Mouse (Mus musculus) ES-Bruce4 (cell line): ENCODE results near the gene Krtap21-1. TPM values are rescaled to one million over a fixed set of nuclear protein-coding genes. Genes with fewer than 3 reads are reported as not detected.

Experiments
- H3K27ac ChIP-seq: 2 replicates; pipeline ENCODE4 v1.5.1; 2012; ENCODE audit warnings: low read length, inconsistent platforms; ENCODE audit not compliant: insufficient read depth
- H3K27me3 ChIP-seq: 2 replicates; pipeline ENCODE4 v1.6.1; 2012; ENCODE audit warnings: mild to moderate bottlenecking, low read length, inconsistent platforms; ENCODE audit not compliant: control insufficient read depth, poor library complexity, insufficient read depth, severe bottlenecking
- H3K36me3 ChIP-seq: 2 replicates; pipeline ENCODE4 v1.6.1; 2012; ENCODE audit warnings: inconsistent platforms, mild to moderate bottlenecking, low read length, moderate library complexity; ENCODE audit not compliant: control insufficient read depth, poor library complexity, insufficient read depth, severe bottlenecking
- H3K4me1 ChIP-seq: one replicate; pipeline ENCODE4 v1.8.1; 2011; ENCODE audit warnings: low read length; ENCODE audit not compliant: control insufficient read depth, insufficient read depth
- H3K4me3 ChIP-seq: 2 replicates; pipeline ENCODE4 v1.5.1; 2011; ENCODE audit warnings: low read depth, mild to moderate bottlenecking, low read length
- H3K9ac ChIP-seq: 2 replicates; pipeline ENCODE4 v1.6.1; 2012; ENCODE audit warnings: low read depth, mild to moderate bottlenecking, inconsistent platforms; ENCODE audit not compliant: poor library complexity, severe bottlenecking
- H3K9me3 ChIP-seq: replicated peaks from 2 replicates; pipeline ENCODE4 v1.6.1; 2012; ENCODE audit warnings: mild to moderate bottlenecking, low read length, inconsistent platforms; ENCODE audit not compliant: control insufficient read depth, poor library complexity, insufficient read depth, severe bottlenecking
- CTCF ChIP-seq: IDR thresholded peaks from one replicate; pipeline ENCODE4 v1.8.1; 2011; ENCODE audit warnings: low read depth, low read length
- EP300 ChIP-seq: IDR thresholded peaks from 2 replicates; pipeline ENCODE4 v1.6.1; 2011; ENCODE audit warnings: low read depth, low read length; ENCODE audit not compliant: insufficient read depth
- POLR2A ChIP-seq: IDR thresholded peaks from one replicate; pipeline ENCODE4 v1.8.1; 2011; ENCODE audit warnings: low read length; ENCODE audit not compliant: insufficient read depth
- polyA plus RNA-seq: library from polyadenylated mRNA; stranded (reverse); fragments of >200 nt; gene quantifications from 2 replicates; pipeline ENCODE4 v1.2.4, GENCODE M21; 2011; ENCODE audit warnings: low read depth; ENCODE audit not compliant: missing spikeins, insufficient read depth, insufficient read length

The Krtap21-1 gene
- not detected in 2 replicates for polyA plus RNA-seq

DNA sequence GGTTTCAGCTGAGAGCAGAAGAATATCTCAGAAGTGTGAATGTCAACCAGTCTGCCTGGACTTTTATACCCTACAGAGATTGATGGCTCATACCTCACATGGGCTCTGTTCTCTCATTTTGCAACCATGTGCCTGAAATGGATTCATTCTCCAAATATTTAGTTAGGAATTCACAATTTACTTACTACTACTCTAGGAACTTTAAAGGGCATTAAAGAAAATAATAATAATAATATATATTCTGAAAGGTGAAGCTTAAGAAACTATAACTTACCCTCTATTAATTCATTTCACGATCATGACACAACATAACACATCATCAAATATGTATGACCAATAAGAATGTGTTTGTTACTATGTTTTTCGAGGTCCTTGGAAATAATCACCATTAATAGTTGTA lies at the start of gene Krtap21-1:
Krtap21-1 (minus strand) TSS at position 101 of the 400 bp plus-strand sequence.
- Histone ChIP-seq H3K4me1 (no peaks in the 10 kb centered on the region), H3K27ac (no peak within 1 kb of the TSS), H3K27me3 (no peaks in the 10 kb centered on the region), H3K9ac (no peak within 1 kb of the TSS), H3K36me3 (no peaks in the 10 kb centered on the region), H3K9me3 (no peaks in the 10 kb centered on the region), H3K4me3 (no peak within 1 kb of the TSS)
- TF ChIP-seq CTCF, result no peak
- TF ChIP-seq EP300, result no peak
- TF ChIP-seq POLR2A, result no peak

DNA sequence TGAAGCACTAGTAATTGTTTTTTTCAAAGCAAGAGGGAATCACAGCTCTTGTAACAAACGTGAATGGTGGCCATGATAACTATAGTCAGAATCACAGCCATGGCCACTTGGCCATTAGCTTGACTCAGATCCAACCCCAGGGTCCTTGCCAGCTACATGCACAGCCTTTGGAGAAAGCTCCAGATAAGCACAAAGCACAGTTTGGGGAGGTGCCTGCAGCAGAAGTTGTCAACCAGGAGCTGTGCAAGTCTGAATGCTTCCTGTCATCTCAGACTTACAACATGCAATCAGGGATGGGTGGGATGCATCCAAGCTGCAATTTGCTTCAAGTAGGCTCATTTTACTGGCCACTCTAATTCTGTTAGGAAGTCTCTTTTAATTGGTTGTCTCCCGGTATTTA lies 25.9 kb upstream of the Krtap21-1 start:
- H3K36me3 ChIP-seq, result no peaks in the 10 kb centered on the region
- H3K4me1 ChIP-seq, result no peaks in the 10 kb centered on the region
- H3K9ac ChIP-seq, result no peak overlapping the region
- TF ChIP-seq POLR2A (no peak), EP300 (no peak), CTCF (no peak)
- H3K27me3 ChIP-seq, result no peaks in the 10 kb centered on the region
- no peaks in the 10 kb centered on the region for H3K9me3 ChIP-seq
- H3K27ac ChIP-seq, result no peak overlapping the region
- no peak overlapping the region for H3K4me3 ChIP-seq

GRCm38 (mm10) chr16:89425310-89425709 lies 21.6 kb upstream of the Krtap21-1 start:
- Histone ChIP-seq H3K9me3 (no peaks in the 10 kb centered on the region; the same call in 1 of the 2 replicates), H3K4me3 (no peak overlapping the region), H3K36me3 (no peaks in the 10 kb centered on the region), H3K4me1 (no peaks in the 10 kb centered on the region), H3K27me3 (no peaks in the 10 kb centered on the region), H3K9ac (no peak overlapping the region), H3K27ac (no peak overlapping the region)
- TF ChIP-seq EP300, result no peak
- no peak for TF ChIP-seq POLR2A
- no peak for TF ChIP-seq CTCF

DNA sequence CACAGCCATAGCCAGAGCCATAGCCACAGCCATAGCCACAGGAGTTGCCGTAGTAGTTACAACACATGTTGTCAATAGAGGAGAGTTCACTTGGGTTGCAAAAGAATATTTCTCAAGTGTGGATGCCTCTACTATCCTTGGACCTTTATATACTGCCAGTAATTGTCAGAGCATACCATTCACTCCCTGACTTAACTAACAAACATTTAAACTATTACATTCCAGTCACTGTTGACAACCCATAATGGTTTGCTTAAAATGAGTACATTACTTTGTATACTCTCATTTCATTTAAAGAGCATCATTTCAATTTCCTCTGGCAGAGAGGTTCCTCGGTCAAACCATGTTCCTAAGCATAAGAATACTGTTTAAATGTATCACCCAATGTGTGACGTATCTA lies 16.3 kb upstream of the Krtap21-1 start, which contains the start of gene Krtap6-2:
Krtap6-2 (minus strand) TSS at position 101 of the 400 bp plus-strand sequence.
- Histone ChIP-seq H3K4me1 (no peaks in the 10 kb centered on the region), H3K36me3 (no peaks in the 10 kb centered on the region), H3K4me3 (no peak within 1 kb of the TSS), H3K27me3 (no peaks in the 10 kb centered on the region), H3K9ac (no peak within 1 kb of the TSS), H3K9me3 (no peaks in the 10 kb centered on the region; the same call in 1 of the 2 replicates), H3K27ac (no peak within 1 kb of the TSS)
- TF ChIP-seq POLR2A (no peak), EP300 (no peak), CTCF (no peak)

DNA sequence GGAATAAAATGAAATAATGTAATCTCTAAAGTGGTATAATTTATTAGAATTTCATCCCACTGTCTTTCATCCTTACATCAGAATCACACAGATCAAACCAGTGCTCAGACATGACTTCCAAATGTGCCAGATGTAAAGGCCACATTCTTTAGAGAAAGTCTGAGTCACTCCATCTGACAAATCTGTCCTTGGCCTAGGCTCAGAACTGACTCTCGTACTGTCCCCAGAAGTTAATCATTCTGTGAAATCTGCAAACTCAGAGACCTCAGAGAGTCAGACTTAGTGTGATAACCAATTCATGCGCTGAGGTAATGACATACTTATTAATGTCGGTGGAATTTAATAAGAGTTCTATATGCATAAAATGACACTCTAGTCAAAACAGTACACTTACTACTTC lies 12.6 kb upstream of the Krtap21-1 start:
- no peaks in the 10 kb centered on the region for H3K9me3 ChIP-seq
- H3K4me3 ChIP-seq, result no peak overlapping the region
- H3K36me3 ChIP-seq, result no peaks in the 10 kb centered on the region
- TF ChIP-seq POLR2A (no peak), EP300 (no peak), CTCF (no peak)
- H3K4me1 ChIP-seq, result no peaks in the 10 kb centered on the region
- no peak overlapping the region for H3K27ac ChIP-seq
- no peaks in the 10 kb centered on the region for H3K27me3 ChIP-seq
- H3K9ac ChIP-seq, result no peak overlapping the region

- H3K9me3 ChIP-seq, result no peaks in the 10 kb centered on the region
- H3K36me3 ChIP-seq, result no peaks in the 10 kb centered on the region
- no peak for TF ChIP-seq POLR2A
- no peak for TF ChIP-seq CTCF
- TF ChIP-seq EP300, result no peak
- no peak overlapping the region for H3K9ac ChIP-seq
- H3K4me3 ChIP-seq, result no peak overlapping the region
- no peak overlapping the region for H3K27ac ChIP-seq
- H3K27me3 ChIP-seq, result no peaks in the 10 kb centered on the region
- H3K4me1 ChIP-seq, result no peaks in the 10 kb centered on the region
Observed at GRCm38 (mm10) chr16:89410345-89411068, 6.8 kb upstream of the Krtap21-1 start.
